Mouse (Mus musculus) MEL (cell line): Measurements from ENCODE around the gene Fam161a. TPM values are rescaled to one million over a fixed set of nuclear protein-coding genes. Genes with fewer than 3 reads are reported as not detected.
A peak's percentile ranks its signal among the peaks of the same experiment; 100 is the strongest.

Experiments used
- DNase-seq: peaks from one replicate; pipeline ENCODE4 v3.0.0; 2011; ENCODE audit warnings: low read depth, low spot score
- H3K27ac ChIP-seq: 2 replicates; pipeline ENCODE4 v1.5.1; 2012; ENCODE audit warnings: low read depth, mild to moderate bottlenecking, control low read depth, low read length, moderate library complexity; ENCODE audit not compliant: control insufficient read depth
- H3K27me3 ChIP-seq, 2 experiments: fragments of 150-350 bp in 1 of 2; sonication (generic) in 1 of 2; 2 replicates each; pipeline ENCODE4 v1.6.1; 2012; ENCODE audit warnings: low read length in 2 of 2, mild to moderate bottlenecking in 2 of 2, improper control_type of control experiment in 1 of 2, moderate library complexity in 1 of 2; ENCODE audit not compliant: insufficient read depth in 2 of 2, control insufficient read depth in 1 of 2
- H3K36me3 ChIP-seq, 2 experiments: 2 replicates each; pipeline ENCODE4 v1.6.1; 2012 to 2014; ENCODE audit warnings: low read length in 2 of 2, improper control_type of control experiment in 1 of 2, inconsistent platforms in 1 of 2, mild to moderate bottlenecking in 1 of 2; ENCODE audit not compliant: insufficient read depth in 2 of 2, control insufficient read depth in 1 of 2
- H3K4me1 ChIP-seq, 2 experiments: fragments of 150-350 bp in 1 of 2; sonication (generic) in 1 of 2; 2 replicates each; pipeline ENCODE4 v1.6.1; 2012; ENCODE audit warnings: low read length in 2 of 2, improper control_type of control experiment in 1 of 2, mild to moderate bottlenecking in 1 of 2; ENCODE audit not compliant: insufficient read depth in 2 of 2, control insufficient read depth in 1 of 2
- H3K4me3 ChIP-seq, 2 experiments: fragments of 150-350 bp in 1 of 2; sonication (generic) in 1 of 2; 2 replicates each; pipeline ENCODE4 v1.5.1; 2012; ENCODE audit warnings: low read depth in 2 of 2, low read length in 2 of 2, mild to moderate bottlenecking in 2 of 2, moderate library complexity in 2 of 2, control low read depth in 1 of 2, improper control_type of control experiment in 1 of 2; ENCODE audit not compliant: control insufficient read depth in 1 of 2, insufficient read depth in 1 of 2
- H3K79me2 ChIP-seq: 2 replicates; pipeline ENCODE4 v1.6.1; 2012; ENCODE audit warnings: mild to moderate bottlenecking, low read length, moderate library complexity; ENCODE audit not compliant: control insufficient read depth, poor library complexity, insufficient read depth
- H3K9ac ChIP-seq: 2 replicates; pipeline ENCODE4 v1.6.1; 2012; ENCODE audit warnings: low read depth, mild to moderate bottlenecking, control low read depth, low read length, moderate library complexity; ENCODE audit not compliant: control insufficient read depth, poor library complexity, severe bottlenecking
- H3K9me3 ChIP-seq: fragments of 150-350 bp; sonication (generic); replicated peaks from 2 replicates; pipeline ENCODE4 v1.6.1; 2012; ENCODE audit warnings: mild to moderate bottlenecking, low read length, improper control_type of control experiment, moderate library complexity; ENCODE audit not compliant: insufficient read depth
- CHD2 ChIP-seq: IDR thresholded peaks from 2 replicates; pipeline ENCODE4 v1.6.1; 2011; ENCODE audit warnings: low read length, improper control_type of control experiment
- ELF1 ChIP-seq: IDR thresholded peaks from 2 replicates; pipeline ENCODE4 v1.6.1; 2014; ENCODE audit warnings: low read depth, mild to moderate bottlenecking, inconsistent platforms, low read length, improper control_type of control experiment, moderate library complexity
- GABPA ChIP-seq: IDR thresholded peaks from 2 replicates; pipeline ENCODE4 v1.6.1; 2012; ENCODE audit warnings: low read depth, mild to moderate bottlenecking, inconsistent platforms, low read length, improper control_type of control experiment, moderate library complexity
- JUND ChIP-seq: IDR thresholded peaks from 2 replicates; pipeline ENCODE4 v1.6.1; 2011; ENCODE audit warnings: low read depth, mild to moderate bottlenecking, improper control_type of control experiment, low read length
- KAT2A ChIP-seq: conservative IDR thresholded peaks from 2 replicates; pipeline ENCODE4 v1.6.1; 2012; ENCODE audit warnings: low read depth, low read length, improper control_type of control experiment, inconsistent platforms
- MAFK ChIP-seq: IDR thresholded peaks from 2 replicates; pipeline ENCODE4 v1.6.1; 2011; ENCODE audit warnings: low read depth, mild to moderate bottlenecking, low read length, improper control_type of control experiment, borderline replicate concordance
- MAX ChIP-seq: IDR thresholded peaks from 2 replicates; pipeline ENCODE4 v1.6.1; 2011; ENCODE audit warnings: low read length, improper control_type of control experiment
- MEF2A ChIP-seq: IDR thresholded peaks from 2 replicates; pipeline ENCODE4 v1.6.1; 2014; ENCODE audit warnings: low read depth, mild to moderate bottlenecking, inconsistent platforms, low read length, improper control_type of control experiment; ENCODE audit not compliant: poor library complexity, insufficient replicate concordance, severe bottlenecking; ENCODE audit errors: extremely low read depth
- MYC ChIP-seq: IDR thresholded peaks from 2 replicates; pipeline ENCODE4 v1.6.1; 2011; ENCODE audit warnings: low read depth, mild to moderate bottlenecking, low read length, improper control_type of control experiment, moderate library complexity
- POLR2A ChIP-seq, 2 experiments: IDR thresholded peaks; 2 replicates each; pipeline ENCODE4 v1.6.1; 2011 to 2012; ENCODE audit warnings: low read length in 2 of 2, mild to moderate bottlenecking in 2 of 2, control low read depth in 1 of 2, improper control_type of control experiment in 1 of 2, low read depth in 1 of 2, moderate library complexity in 1 of 2; ENCODE audit not compliant: control insufficient read depth in 1 of 2, insufficient read depth in 1 of 2, poor library complexity in 1 of 2
- USF1 ChIP-seq: IDR thresholded peaks from 2 replicates; pipeline ENCODE4 v1.6.1; 2014; ENCODE audit warnings: low read depth, mild to moderate bottlenecking, inconsistent platforms, low read length, improper control_type of control experiment, moderate library complexity
- ZMIZ1 ChIP-seq: IDR thresholded peaks from 2 replicates; pipeline ENCODE4 v1.6.1; 2012; ENCODE audit warnings: low read depth, mild to moderate bottlenecking, inconsistent platforms, low read length, improper control_type of control experiment, moderate library complexity
- polyA plus RNA-seq, 2 experiments: library from polyadenylated mRNA; stranded (reverse) in 1 of 2; unstranded in 1 of 2; fragments of >175 nt in 1 of 2; fragments of >200 nt in 1 of 2; gene quantifications; 2 replicates each; pipeline versions ENCODE4 v1.2.1 to v1.2.4; 2012; ENCODE audit warnings: low replicate concordance in 2 of 2, low read depth in 1 of 2; ENCODE audit not compliant: insufficient read length in 2 of 2, insufficient read depth in 1 of 2, missing spikeins in 1 of 2
- total RNA-seq: library from RNA; depleted of rRNA; stranded (reverse); fragments of 300-350 nt; gene quantifications from 2 replicates; pipeline ENCODE4 v1.2.3, GENCODE M21; 2012

The Fam161a gene
- total and polyA plus RNA-seq, 3 experiments, result 0.27 to 1.0 TPM; not detected in 1

DNA sequence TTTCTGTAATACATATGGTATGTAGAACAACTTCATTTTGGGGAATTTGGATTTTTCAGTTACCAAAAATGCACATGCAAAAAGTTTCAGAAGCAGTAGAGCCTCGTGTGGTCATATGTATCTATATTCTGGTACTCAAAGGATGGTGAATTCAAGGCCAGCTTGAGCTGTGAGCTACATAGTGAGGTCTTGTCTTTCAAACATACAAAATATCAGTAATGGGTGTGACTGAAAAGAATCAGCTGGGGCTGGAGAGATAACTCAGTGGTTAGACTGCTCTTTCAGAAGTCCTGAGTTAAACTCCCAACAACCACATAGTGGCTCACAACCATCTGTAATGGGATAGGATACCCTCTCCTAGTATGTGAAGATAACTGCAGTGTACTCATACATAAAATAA lies 9.0 kb upstream of the Fam161a start (continued):
- no peak for TF ChIP-seq MEF2A
- no peak for TF ChIP-seq MAX
- TF ChIP-seq GABPA, result no peak
- no peak for TF ChIP-seq JUND

DNA sequence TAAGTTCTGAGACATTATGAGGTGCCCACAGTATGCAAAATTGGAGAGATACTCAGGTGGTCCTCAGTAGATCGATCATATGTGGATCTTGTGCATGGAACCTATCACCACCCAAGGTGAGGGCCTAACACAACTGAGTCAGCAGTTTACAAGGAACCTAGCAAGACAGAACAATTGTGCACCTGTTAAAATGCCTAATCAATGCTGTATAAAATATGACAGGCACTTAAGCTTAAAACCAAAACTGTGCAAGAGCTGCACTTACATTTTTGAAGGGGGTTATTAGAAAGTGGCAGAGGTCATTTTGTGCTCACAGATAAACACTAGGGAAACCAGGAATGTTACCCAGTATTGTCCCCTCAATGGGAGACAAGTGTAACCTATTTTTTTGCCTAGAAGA lies 2.1 kb upstream of the Fam161a start:
- no peak for TF ChIP-seq KAT2A
- TF ChIP-seq MYC, result no peak
- 0 out of 2 replicates have a peak, but pooled peaks have one; percentile 62 for TF ChIP-seq MAFK
- TF ChIP-seq ELF1, result no peak
- TF ChIP-seq ZMIZ1, result 0 out of 2 replicates have a peak, but pooled peaks have one; percentile 43
- TF ChIP-seq CHD2, result no peak
- peak in 1 of 2 experiments; percentile 23; a peak in 2 of 4 replicates for TF ChIP-seq POLR2A (IDR thresholded peaks at IDR 0.05; ENCODE audit: control insufficient read depth in 1 of 2, insufficient read depth in 1 of 2, low read depth in 1 of 2, low read length in 2 of 2, poor library complexity in 1 of 2)
- TF ChIP-seq, all 39 proteins: peak for 3
- Histone ChIP-seq H3K27ac (no peak overlapping the region), H3K36me3 (peaks cover 4 to 42% of the 10 kb centered on the region in 2 experiments; a peak in 3 of 4 replicates)

DNA sequence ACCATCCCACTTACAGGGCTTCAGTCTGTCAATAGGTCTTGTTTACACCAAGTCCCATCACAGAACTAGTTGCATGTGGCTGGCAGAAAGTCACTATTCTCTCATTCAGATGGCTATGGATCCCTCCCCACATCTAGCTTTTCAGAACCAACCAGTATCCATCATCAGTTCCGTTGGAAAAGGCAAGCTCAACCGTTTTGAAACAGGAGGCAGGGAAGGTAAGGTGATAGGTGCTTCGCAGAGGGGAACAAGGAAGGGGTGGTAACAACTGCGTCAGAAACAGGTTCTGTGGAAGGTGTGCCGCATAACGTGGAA lies 208 bp upstream of the Fam161a start:
- H3K36me3 ChIP-seq, result peaks cover 4 to 25% of the 10 kb centered on the region in 2 experiments; a peak in 3 of 4 replicates
- peaks cover 0 to 3% of the 10 kb centered on the region in 2 experiments; a peak in 1 of 4 replicates for H3K4me1 ChIP-seq
- no peak for DNase-seq
- no peaks in the 10 kb centered on the region; the same call in 1 of the 2 replicates for H3K79me2 ChIP-seq
- H3K27ac ChIP-seq, result peak overlapping the region; percentile 54
- TF ChIP-seq USF1, result no peak
- H3K27me3 ChIP-seq, result no peaks in the 10 kb centered on the region
- peak overlapping the region; percentile 72 for H3K4me3 ChIP-seq
- peak overlapping the region; percentile 58 for H3K9ac ChIP-seq
- H3K9me3 ChIP-seq, result no peaks in the 10 kb centered on the region

More for the DNA sequence above, 2.1 kb upstream of the Fam161a start:
- Histone ChIP-seq H3K27me3 (no peaks in the 10 kb centered on the region), H3K9ac (no peak overlapping the region), H3K79me2 (peaks cover under 1% of the 10 kb centered on the region; the same call in 1 of the 2 replicates), H3K4me1 (peaks cover 0 to 3% of the 10 kb centered on the region in 2 experiments; a peak in 1 of 4 replicates), H3K9me3 (no peaks in the 10 kb centered on the region), H3K4me3 (no peak overlapping the region)
- no peak for DNase-seq
